Mouse (Mus musculus) small intestine, adult 2 months (tissue): ENCODE measurements around the gene Gm49416.

Experiments used
- CTCF ChIP-seq: fragments of 200-500 bp; IDR thresholded peaks from 2 replicates; pipeline ENCODE4 v1.5.1; 2012; ENCODE audit warnings: low read depth, mild to moderate bottlenecking, control low read depth, inconsistent platforms, low read length, moderate library complexity, mixed read lengths; ENCODE audit not compliant: insufficient replicate concordance, insufficient read length; ENCODE audit errors: extremely low read depth
- POLR2A ChIP-seq: fragments of 200-500 bp; IDR thresholded peaks from 2 replicates; pipeline ENCODE4 v1.6.1; 2012; ENCODE audit warnings: low read depth, mild to moderate bottlenecking, control low read depth, inconsistent platforms, low read length, moderate library complexity

GRCm38 (mm10) chr19:8930771-8931170, 42.0 kb downstream of the Gm49416 start:
- TF ChIP-seq CTCF (no peak), POLR2A (no peak)
